Mouse (Mus musculus): Measurements from ENCODE around the gene Ddrgk1. TPM values are rescaled to one million over a fixed set of nuclear protein-coding genes. Genes with fewer than 3 reads are reported as not detected.

Gene Ddrgk1
- total RNA-seq, 1 experiment: 60.1 TPM

- Histone ChIP-seq H3K9me3 (ENCODE audit: control insufficient read depth, insufficient read depth, low read depth, low read length) (no peaks in the 10 kb centered on the region), H3K36me3 (ENCODE audit: control insufficient read depth, insufficient read depth, low read length, poor library complexity, severe bottlenecking) (no peaks in the 10 kb centered on the region), H3K4me1 (ENCODE audit: control insufficient read depth in 2 of 2, insufficient read depth in 2 of 2, low read length in 2 of 2, poor library complexity in 1 of 2) (peaks cover 7 to 30% of the 10 kb centered on the region in 2 experiments; a peak in 2 of 4 replicates), H3K9ac (ENCODE audit: insufficient read depth, low read depth, low read length, poor library complexity, severe bottlenecking) (0 out of 2 replicates have a peak overlapping the region, but pooled peaks have one; percentile 21), H3K4me3 (ENCODE audit: insufficient read depth in 1 of 2, low read depth in 1 of 2, low read length in 2 of 2, poor library complexity in 1 of 2, severe bottlenecking in 1 of 2) (peak overlapping the region; percentile 47 to 49), H3K27ac (ENCODE audit: insufficient read depth, low read depth, low read length, poor library complexity, severe bottlenecking) (no peak overlapping the region)
- DNase-seq (ENCODE audit: low read depth, low spot score): no peak
- in situ Hi-C loops (cut with MboI; ENCODE audit: low sequenced_read_pairs in 2 of 2, unreplicated experiment in 2 of 2): no loop called here
- no peak for TF ChIP-seq ZC3H11A (IDR thresholded peaks at IDR 0.05; ENCODE audit: borderline replicate concordance, low read depth, low read length)
- no peak for TF ChIP-seq MAFK (IDR thresholded peaks at IDR 0.05; ENCODE audit: insufficient read depth, low read depth, low read length)
- TF ChIP-seq CHD2 (IDR thresholded peaks at IDR 0.05; ENCODE audit: low read depth, low read length): no peak
- TF ChIP-seq HCFC1 (IDR thresholded peaks at IDR 0.05; ENCODE audit: borderline replicate concordance, insufficient read depth, low read length): no peak
- TF ChIP-seq ZNF384 (IDR thresholded peaks at IDR 0.05; ENCODE audit: low read depth, low read length): no peak
These were observed 29.6 kb downstream of the Ddrgk1 start for GRCm38 (mm10) chr2:130634739-130635411.

GRCm38 (mm10) chr2:130634006-130634738, 30.3 kb downstream of the Ddrgk1 start:
- Histone ChIP-seq H3K9ac (ENCODE audit: insufficient read depth, low read depth, low read length, poor library complexity, severe bottlenecking) (0 out of 2 replicates have a peak overlapping the region, but pooled peaks have one; percentile 21), H3K27ac (ENCODE audit: insufficient read depth, low read depth, low read length, poor library complexity, severe bottlenecking) (no peak overlapping the region), H3K36me3 (ENCODE audit: control insufficient read depth, insufficient read depth, low read length, poor library complexity, severe bottlenecking) (no peaks in the 10 kb centered on the region), H3K9me3 (ENCODE audit: control insufficient read depth, insufficient read depth, low read depth, low read length) (no peaks in the 10 kb centered on the region), H3K4me3 (ENCODE audit: insufficient read depth in 1 of 2, low read depth in 1 of 2, low read length in 2 of 2, poor library complexity in 1 of 2, severe bottlenecking in 1 of 2) (peak overlapping the region; percentile 47 to 49; a peak in 3 of 4 replicates), H3K4me1 (ENCODE audit: control insufficient read depth in 2 of 2, insufficient read depth in 2 of 2, low read length in 2 of 2, poor library complexity in 1 of 2) (peaks cover 7 to 30% of the 10 kb centered on the region in 2 experiments; a peak in 2 of 4 replicates)
- no peak for DNase-seq (ENCODE audit: low read depth, low spot score)
- TF ChIP-seq CHD2 (IDR thresholded peaks at IDR 0.05; ENCODE audit: low read depth, low read length) (no peak), ZC3H11A (IDR thresholded peaks at IDR 0.05; ENCODE audit: borderline replicate concordance, low read depth, low read length) (no peak), ZNF384 (IDR thresholded peaks at IDR 0.05; ENCODE audit: low read depth, low read length) (no peak), HCFC1 (IDR thresholded peaks at IDR 0.05; ENCODE audit: borderline replicate concordance, insufficient read depth, low read length) (no peak), MAFK (IDR thresholded peaks at IDR 0.05; ENCODE audit: insufficient read depth, low read depth, low read length) (no peak)
- in situ Hi-C loops (cut with MboI; ENCODE audit: low sequenced_read_pairs in 2 of 2, unreplicated experiment in 2 of 2): no loop called here

GRCm38 (mm10) chr2:130632887-130633675, 31.4 kb downstream of the Ddrgk1 start:
- TF ChIP-seq ZC3H11A (IDR thresholded peaks at IDR 0.05; ENCODE audit: borderline replicate concordance, low read depth, low read length): no peak
- TF ChIP-seq HCFC1 (IDR thresholded peaks at IDR 0.05; ENCODE audit: borderline replicate concordance, insufficient read depth, low read length): no peak
- TF ChIP-seq ZNF384 (IDR thresholded peaks at IDR 0.05; ENCODE audit: low read depth, low read length): no peak
- no peak for TF ChIP-seq MAFK (IDR thresholded peaks at IDR 0.05; ENCODE audit: insufficient read depth, low read depth, low read length)
- no peak for TF ChIP-seq CHD2 (IDR thresholded peaks at IDR 0.05; ENCODE audit: low read depth, low read length)
- H3K4me3 ChIP-seq (ENCODE audit: insufficient read depth in 1 of 2, low read depth in 1 of 2, low read length in 2 of 2, poor library complexity in 1 of 2, severe bottlenecking in 1 of 2): no peak overlapping the region
- in situ Hi-C loops (cut with MboI; ENCODE audit: low sequenced_read_pairs in 2 of 2, unreplicated experiment in 2 of 2): no loop called here
- DNase-seq (ENCODE audit: low read depth, low spot score): no peak
- H3K4me1 ChIP-seq (ENCODE audit: control insufficient read depth in 2 of 2, insufficient read depth in 2 of 2, low read length in 2 of 2, poor library complexity in 1 of 2): peaks cover 7 to 29% of the 10 kb centered on the region in 2 experiments; a peak in 3 of 4 replicates
- peaks cover 1% of the 10 kb centered on the region; the same call in 1 of the 2 replicates for H3K36me3 ChIP-seq (ENCODE audit: control insufficient read depth, insufficient read depth, low read length, poor library complexity, severe bottlenecking)
- H3K9me3 ChIP-seq (ENCODE audit: control insufficient read depth, insufficient read depth, low read depth, low read length): no peaks in the 10 kb centered on the region
- H3K27ac ChIP-seq (ENCODE audit: insufficient read depth, low read depth, low read length, poor library complexity, severe bottlenecking): no peak overlapping the region
- no peak overlapping the region for H3K9ac ChIP-seq (ENCODE audit: insufficient read depth, low read depth, low read length, poor library complexity, severe bottlenecking)

GRCm38 (mm10) chr2:130632416-130632815, 32.0 kb downstream of the Ddrgk1 start:
- Histone ChIP-seq H3K9me3 (ENCODE audit: control insufficient read depth, insufficient read depth, low read depth, low read length) (no peaks in the 10 kb centered on the region), H3K36me3 (ENCODE audit: control insufficient read depth, insufficient read depth, low read length, poor library complexity, severe bottlenecking) (peaks cover 6% of the 10 kb centered on the region), H3K9ac (ENCODE audit: insufficient read depth, low read depth, low read length, poor library complexity, severe bottlenecking) (no peak overlapping the region), H3K4me3 (ENCODE audit: insufficient read depth in 1 of 2, low read depth in 1 of 2, low read length in 2 of 2, poor library complexity in 1 of 2, severe bottlenecking in 1 of 2) (no peak overlapping the region), H3K27ac (ENCODE audit: insufficient read depth, low read depth, low read length, poor library complexity, severe bottlenecking) (no peak overlapping the region), H3K4me1 (ENCODE audit: control insufficient read depth in 2 of 2, insufficient read depth in 2 of 2, low read length in 2 of 2, poor library complexity in 1 of 2) (peaks cover 7 to 31% of the 10 kb centered on the region in 2 experiments; a peak in 3 of 4 replicates)
- TF ChIP-seq MAFK (IDR thresholded peaks at IDR 0.05; ENCODE audit: insufficient read depth, low read depth, low read length) (no peak), ZC3H11A (IDR thresholded peaks at IDR 0.05; ENCODE audit: borderline replicate concordance, low read depth, low read length) (no peak), ZNF384 (IDR thresholded peaks at IDR 0.05; ENCODE audit: low read depth, low read length) (no peak), CHD2 (IDR thresholded peaks at IDR 0.05; ENCODE audit: low read depth, low read length) (no peak), HCFC1 (IDR thresholded peaks at IDR 0.05; ENCODE audit: borderline replicate concordance, insufficient read depth, low read length) (no peak)
- no peak for DNase-seq (ENCODE audit: low read depth, low spot score)
- in situ Hi-C loops (cut with MboI; ENCODE audit: low sequenced_read_pairs in 2 of 2, unreplicated experiment in 2 of 2): no loop called here

Measured in ES-E14 (cell line).